Mouse (Mus musculus) limb, embryonic 12.5 days (tissue): ENCODE data around the gene Timm17a. TPM values are rescaled to one million over a fixed set of nuclear protein-coding genes. Genes with fewer than 3 reads are reported as not detected.

ENCODE experiments used
- ATAC-seq: fragments of 200-750 bp; cut with Nextera tagmentation; 2 replicates; pipeline ENCODE4 v1.8.0; 2017; ENCODE audit warnings: low read depth, moderate TSS enrichment; ENCODE audit not compliant: insufficient number of reproducible peaks, insufficient read depth, low FRiP score, low TSS enrichment
- H3K27ac ChIP-seq: fragments of 300-500 bp; sonication (generic); 2 replicates; pipeline ENCODE4 v1.5.1; 2016; ENCODE audit warnings: mild to moderate bottlenecking, moderate library complexity
- H3K27me3 ChIP-seq: fragments of 300-500 bp; sonication (generic); 2 replicates; pipeline ENCODE4 v1.6.1; 2016; ENCODE audit warnings: mild to moderate bottlenecking, moderate library complexity
- H3K36me3 ChIP-seq: fragments of 300-500 bp; sonication (generic); 2 replicates; pipeline ENCODE4 v1.6.1; 2016; ENCODE audit warnings: mild to moderate bottlenecking, moderate library complexity
- H3K4me1 ChIP-seq: fragments of 300-500 bp; sonication (generic); replicated peaks from 2 replicates; pipeline ENCODE4 v1.6.1; 2016
- H3K4me2 ChIP-seq: fragments of 300-500 bp; sonication (generic); 2 replicates; pipeline ENCODE4 v1.6.1; 2016; ENCODE audit warnings: mild to moderate bottlenecking, moderate library complexity
- H3K4me3 ChIP-seq: fragments of 300-500 bp; sonication (generic); replicated peaks from 2 replicates; pipeline ENCODE4 v1.5.1; 2016; ENCODE audit warnings: mild to moderate bottlenecking
- H3K9ac ChIP-seq: fragments of 300-500 bp; sonication (generic); replicated peaks from 2 replicates; pipeline ENCODE4 v1.6.1; 2016; ENCODE audit warnings: mild to moderate bottlenecking, moderate library complexity
- H3K9me3 ChIP-seq: fragments of 300-500 bp; sonication (generic); 2 replicates; pipeline ENCODE4 v1.6.1; 2016; ENCODE audit warnings: mild to moderate bottlenecking, moderate library complexity
- WGBS: fragments of 180-500 bp; shearing (Covaris S2); methylation state at CpG from one replicate; pipeline ENCODE4 v1.1.7; 2016; 5-methylcytosine and 5-hydroxymethylcytosine counted together
- polyA plus RNA-seq: library from polyadenylated mRNA; unstranded; fragments of >200 nt; fragmentation: Nextera tagmentation; extraction: Ambion mirVana; gene quantifications from 2 replicates; pipeline ENCODE4 v1.2.1, GENCODE M21; 2016

Timm17a gene
- polyA plus RNA-seq, 1 experiment from 2014 or later: 193 TPM

DNA sequence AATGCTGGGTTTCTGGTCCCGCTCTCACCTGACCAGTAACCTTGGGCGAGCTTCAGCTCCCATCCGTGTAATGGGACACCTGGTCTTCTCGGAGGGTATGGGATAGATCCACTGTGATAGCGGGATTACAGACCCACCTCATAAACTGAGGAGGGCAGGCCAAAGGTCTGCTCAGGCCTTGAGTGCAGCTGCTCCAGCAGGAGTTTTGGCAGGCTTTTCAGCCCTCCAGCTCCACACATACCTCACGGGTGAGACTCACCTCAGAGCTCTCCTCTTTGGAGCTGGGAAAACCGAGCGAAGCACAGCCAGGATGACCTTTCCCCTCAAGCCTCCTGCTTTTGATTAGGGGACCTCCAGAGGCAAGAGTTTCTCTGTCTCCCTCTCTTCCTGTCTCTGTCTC lies 62.2 kb downstream of the Timm17a start:
- no peak overlapping the region for H3K9ac ChIP-seq
- peaks cover 16% of the 10 kb centered on the region for H3K4me1 ChIP-seq
- H3K4me3 ChIP-seq: no peak overlapping the region
- H3K27ac ChIP-seq: no peak overlapping the region
- no peak for ATAC-seq
- 68% methylated on average over 8 of the region's 8 CpGs for WGBS
- no peaks in the 10 kb centered on the region for H3K9me3 ChIP-seq
- H3K4me2 ChIP-seq: no peak overlapping the region
- H3K36me3 ChIP-seq: no peaks in the 10 kb centered on the region
- peaks cover 17% of the 10 kb centered on the region for H3K27me3 ChIP-seq

GRCm38 (mm10) chr1:135250706-135251105 lies 62.9 kb downstream of the Timm17a start:
- Histone ChIP-seq H3K9me3 (no peaks in the 10 kb centered on the region), H3K4me2 (no peak overlapping the region), H3K9ac (no peak overlapping the region), H3K36me3 (no peaks in the 10 kb centered on the region), H3K27ac (no peak overlapping the region), H3K4me1 (peaks cover 12% of the 10 kb centered on the region), H3K27me3 (peaks cover 17% of the 10 kb centered on the region), H3K4me3 (no peak overlapping the region)
- WGBS: 78% methylated on average over 2 of the region's 3 CpGs
- ATAC-seq: no peak

DNA sequence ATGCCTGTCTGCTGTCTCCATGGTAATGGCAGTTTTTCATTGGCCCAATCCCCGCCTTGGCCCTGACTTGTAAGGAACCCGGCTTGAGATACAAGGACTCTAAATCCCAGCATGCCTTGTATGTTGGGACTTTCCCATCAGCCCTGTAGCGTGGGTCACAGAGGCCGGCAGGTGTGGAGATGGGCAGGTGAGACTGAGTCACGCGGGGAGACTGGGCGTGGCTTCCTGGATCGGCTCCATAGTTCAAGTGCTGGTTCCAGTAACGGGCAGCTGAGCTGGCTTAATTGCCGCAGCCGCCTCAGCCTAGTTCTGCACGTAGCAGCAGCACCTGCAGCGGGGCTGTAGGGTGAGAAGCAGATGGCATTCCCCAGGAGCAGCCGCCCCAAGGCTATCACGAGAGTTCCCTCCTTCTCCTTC lies 65.1 kb downstream of the Timm17a start:
- Histone ChIP-seq H3K4me1 (peaks cover 6% of the 10 kb centered on the region), H3K9me3 (no peaks in the 10 kb centered on the region), H3K9ac (no peak overlapping the region), H3K36me3 (no peaks in the 10 kb centered on the region), H3K4me2 (peak overlapping the region; percentile 53), H3K27ac (no peak overlapping the region), H3K4me3 (peak overlapping the region; percentile 24), H3K27me3 (peaks cover 17% of the 10 kb centered on the region)
- ATAC-seq: peak; percentile 67; the same call in 1 of the 2 replicates
- WGBS: 4% methylated on average over 15 of the region's 15 CpGs

Other genes with a start within 250 kb of the Timm17a start
- 1.5 and 1.6 TPM in 2 replicates for gene Lgr6, start 208.5 kb downstream of the Timm17a start, polyA plus RNA-seq
- 1.1 and 1.5 TPM in 2 replicates for gene Ptpn7, start 181.1 kb downstream of the Timm17a start, polyA plus RNA-seq
- gene Arl8a, start 167.0 kb downstream of the Timm17a start, polyA plus RNA-seq: 51.8 and 57.7 TPM in 2 replicates
- not detected in 2 replicates for gene Gpr37l1, start 146.1 kb downstream of the Timm17a start, polyA plus RNA-seq
- 5.7 and 6.0 TPM in 2 replicates for gene Elf3, start 55.2 kb downstream of the Timm17a start, polyA plus RNA-seq
- gene Rnpep, start 29.7 kb downstream of the Timm17a start, polyA plus RNA-seq: 97.4 and 103 TPM in 2 replicates
- gene Lmod1, start 11.0 kb upstream of the Timm17a start, polyA plus RNA-seq: 0.29 and 0.42 TPM in 2 replicates
- gene Shisa4, start 61.5 kb upstream of the Timm17a start, polyA plus RNA-seq: 41.5 and 43.7 TPM in 2 replicates
- gene Ipo9, start 116.7 kb upstream of the Timm17a start, polyA plus RNA-seq: 185 and 188 TPM in 2 replicates